Mouse (Mus musculus): Measurements from ENCODE around the gene Wdr83. TPM values are rescaled to one million over a fixed set of nuclear protein-coding genes. Genes with fewer than 3 reads are reported as not detected.

Wdr83 gene
- total RNA-seq, 2 experiments from 2014 or later: 27.4 to 27.7 TPM

DNA sequence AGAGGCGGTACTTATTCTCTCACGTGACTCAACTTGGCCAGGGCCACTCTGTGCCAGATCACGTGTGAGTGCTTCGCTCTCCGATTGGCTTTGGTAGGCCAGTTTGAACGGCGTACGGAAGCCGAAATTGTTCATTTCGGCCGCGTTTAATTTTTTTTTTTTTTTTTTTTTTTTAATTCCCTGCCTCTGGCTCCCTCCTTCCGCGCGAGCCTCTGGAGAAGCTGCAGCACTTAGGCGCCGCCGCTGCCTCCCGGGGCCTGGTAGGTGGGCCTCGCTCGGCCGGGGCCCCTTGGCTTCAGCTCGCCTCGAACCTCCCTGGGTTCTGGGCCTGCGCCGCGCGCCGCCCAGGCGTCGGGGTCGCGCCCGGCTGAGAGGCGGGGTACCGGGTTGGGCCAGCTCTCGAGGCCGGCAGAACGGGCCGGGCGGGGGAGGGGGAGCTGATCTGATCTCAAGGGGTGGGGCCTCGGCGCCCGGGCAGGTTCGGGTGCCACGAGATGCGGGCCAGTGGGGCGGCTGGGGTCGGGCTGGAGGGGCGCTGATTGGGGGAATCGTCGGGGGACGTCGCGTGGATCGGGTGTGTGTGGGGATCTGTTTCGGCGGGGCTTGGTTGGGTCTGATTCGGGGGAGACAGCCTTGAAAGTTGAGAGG is 44.3 kb downstream of the Wdr83 start, which contains the start of gene Tnpo2:
Tnpo2 (plus strand) TSS at position 198 of the 648 bp plus-strand sequence.
- DNase-seq: peak; percentile 94 to 95
- intact Hi-C loops (cut with DNase I): loop anchor here (1.0 kb wide), 1 partner anchor 10 kb away; no protein-coding TSS in a partner anchor

DNA sequence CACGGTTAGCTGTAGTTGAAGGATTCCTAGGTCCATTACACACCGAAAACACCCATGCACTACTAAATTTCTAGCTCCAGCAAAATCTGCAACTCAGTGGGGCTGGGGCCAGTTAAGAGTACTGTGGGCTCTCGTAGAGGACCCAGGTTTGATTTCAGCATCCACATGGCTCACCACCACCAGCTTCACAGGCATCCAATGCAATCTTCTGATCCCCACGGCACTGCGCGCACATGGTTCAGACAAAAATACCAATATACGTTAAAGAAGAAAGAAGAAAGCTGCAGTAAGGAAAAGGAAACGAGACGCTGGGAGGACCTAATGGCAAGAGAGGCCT is 44.8 kb downstream of the Wdr83 start:
- intact Hi-C loops (cut with DNase I): loop anchor here (1.0 kb wide), 1 partner anchor 9 kb away; no protein-coding TSS in a partner anchor
- no peak for DNase-seq

DNA sequence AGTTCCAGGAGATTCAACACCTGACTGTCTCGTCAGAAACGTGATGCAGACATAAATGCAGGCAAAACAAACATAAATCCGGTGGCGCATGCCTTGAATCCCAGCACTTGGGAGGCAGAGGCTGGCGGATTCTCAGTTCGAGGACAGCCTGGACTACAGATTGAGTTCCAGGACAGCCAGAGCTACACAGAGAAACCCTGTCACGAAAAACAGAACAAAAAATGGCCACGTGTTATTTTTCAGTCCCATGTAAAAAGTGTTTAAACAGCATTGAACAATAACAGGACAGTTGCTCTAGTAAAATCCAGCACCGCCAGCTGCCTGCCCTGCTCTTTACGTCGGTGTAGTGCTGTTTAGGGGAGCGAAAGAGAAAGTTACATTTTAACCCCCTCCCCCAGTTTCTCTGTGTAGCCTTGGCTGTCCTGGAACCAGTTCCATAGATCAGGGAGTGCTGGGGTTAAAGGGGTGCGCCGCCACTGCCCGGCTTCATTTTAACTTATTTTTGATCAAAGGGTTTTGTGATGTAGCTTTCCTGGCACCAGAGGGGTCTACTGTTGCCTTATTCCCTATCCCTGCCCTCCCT is 45.3 kb downstream of the Wdr83 start:
- DNase-seq: peak; percentile 32 to 55
- intact Hi-C loops (cut with DNase I): loop anchor here (1.0 kb wide), 1 partner anchor 9 kb away; no protein-coding TSS in a partner anchor

DNA sequence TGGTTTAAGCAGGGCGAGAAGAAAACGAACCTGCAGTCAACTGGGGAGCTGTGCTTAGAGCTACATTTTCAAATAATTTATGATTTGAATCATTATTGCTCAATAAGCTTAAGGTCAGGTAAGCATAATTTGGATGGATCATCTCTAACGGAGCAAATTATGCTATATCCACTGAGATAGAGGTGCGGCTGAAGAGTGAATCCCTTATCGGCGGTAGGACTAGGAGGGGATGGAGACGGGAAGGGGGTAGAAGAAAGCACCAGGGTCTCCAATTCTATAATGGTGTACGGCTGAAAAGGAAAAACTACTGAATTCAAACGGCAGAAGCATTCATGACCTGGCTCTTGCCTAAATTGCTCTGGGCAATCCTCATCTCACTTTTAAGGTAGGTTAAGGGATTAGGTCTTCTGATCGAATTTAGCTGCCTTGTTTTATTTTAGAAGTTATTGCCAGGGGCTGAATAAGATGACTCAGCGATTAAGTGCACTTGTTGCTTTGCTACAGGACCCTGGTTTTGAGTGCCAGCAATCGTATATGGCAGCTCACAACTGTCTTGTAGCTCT is 45.9 kb downstream of the Wdr83 start:
- intact Hi-C loops (cut with DNase I): no loop called here

DNA sequence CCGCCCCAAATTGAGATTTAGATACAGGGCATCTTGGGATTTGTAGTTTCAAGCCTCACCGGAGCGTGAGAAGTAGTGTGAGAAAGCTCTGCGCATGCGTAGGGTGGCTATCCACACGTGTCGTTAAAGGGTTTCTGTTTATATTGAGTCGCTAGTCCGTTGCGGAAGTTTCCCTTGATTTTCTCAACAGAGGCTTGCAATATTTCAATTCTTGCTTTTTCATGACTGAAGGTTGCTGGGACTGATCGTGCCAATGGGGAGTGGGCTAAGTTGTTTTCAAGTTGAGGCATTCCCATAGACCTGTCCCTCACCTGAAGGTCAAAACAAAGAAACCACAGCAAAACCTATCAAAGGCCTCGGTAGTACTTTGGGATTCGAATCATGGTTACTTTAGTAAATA is 46.3 kb downstream of the Wdr83 start:
- DNase-seq: peak; percentile 71 to 80
- intact Hi-C loops (cut with DNase I): no loop called here

More for the DNA sequence above, 45.9 kb downstream of the Wdr83 start:
- DNase-seq: no peak

DNA sequence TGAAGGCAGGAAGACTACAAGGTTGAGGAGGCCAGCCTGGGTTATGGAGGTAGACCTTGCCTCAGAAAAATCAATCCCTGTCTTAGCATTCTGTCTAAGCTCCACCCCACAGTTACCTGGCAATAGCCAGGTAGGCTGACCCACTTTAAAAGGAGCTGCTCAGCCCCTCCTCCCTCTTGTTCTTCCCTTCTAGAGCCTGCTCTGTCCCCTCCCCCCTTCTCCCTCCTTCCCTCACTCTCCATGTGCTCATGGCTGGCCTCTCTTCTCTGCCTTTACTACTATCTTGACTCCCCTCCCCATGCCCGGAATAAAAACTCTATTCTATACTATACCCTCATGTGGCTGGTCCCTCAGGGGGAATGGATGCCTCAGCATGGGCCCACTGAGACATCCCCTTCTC is 47.2 kb downstream of the Wdr83 start:
- intact Hi-C loops (cut with DNase I): no loop called here

DNA sequence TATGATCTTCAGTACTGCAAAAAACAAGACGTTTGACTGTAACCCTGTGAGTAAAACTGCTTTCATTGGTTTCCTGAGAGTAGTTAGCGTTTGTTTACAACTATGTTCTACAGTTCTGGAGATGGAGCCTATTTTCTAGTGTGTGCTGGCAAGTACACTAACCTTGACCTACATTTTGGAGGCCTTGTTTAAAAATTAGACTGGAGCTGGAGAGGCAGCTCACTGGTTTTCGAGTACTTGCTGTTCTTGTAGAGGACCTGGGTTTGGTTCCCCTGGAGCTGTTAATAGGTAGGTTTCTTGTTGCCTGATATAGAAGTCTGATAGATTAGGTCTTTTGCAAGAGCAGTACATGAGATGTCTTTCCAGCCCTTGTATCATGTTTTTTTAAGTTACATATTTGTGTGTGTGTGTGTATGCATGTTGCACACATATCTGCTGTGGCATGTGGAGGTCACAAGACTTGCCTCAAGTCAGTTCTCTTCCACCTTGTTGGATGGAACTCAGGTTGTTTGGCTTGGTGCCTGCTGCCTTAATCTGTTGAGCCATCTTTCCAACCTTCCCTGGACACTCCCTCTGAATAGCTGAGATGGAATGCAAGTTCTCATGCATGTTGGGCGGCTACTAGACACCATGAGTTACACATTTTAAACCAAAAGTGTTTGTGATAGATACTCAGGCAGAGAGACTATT is 48.3 kb downstream of the Wdr83 start:
- no peak for DNase-seq
- intact Hi-C loops (cut with DNase I): no loop called here

More for the DNA sequence above, 47.2 kb downstream of the Wdr83 start:
- no peak for DNase-seq

DNA sequence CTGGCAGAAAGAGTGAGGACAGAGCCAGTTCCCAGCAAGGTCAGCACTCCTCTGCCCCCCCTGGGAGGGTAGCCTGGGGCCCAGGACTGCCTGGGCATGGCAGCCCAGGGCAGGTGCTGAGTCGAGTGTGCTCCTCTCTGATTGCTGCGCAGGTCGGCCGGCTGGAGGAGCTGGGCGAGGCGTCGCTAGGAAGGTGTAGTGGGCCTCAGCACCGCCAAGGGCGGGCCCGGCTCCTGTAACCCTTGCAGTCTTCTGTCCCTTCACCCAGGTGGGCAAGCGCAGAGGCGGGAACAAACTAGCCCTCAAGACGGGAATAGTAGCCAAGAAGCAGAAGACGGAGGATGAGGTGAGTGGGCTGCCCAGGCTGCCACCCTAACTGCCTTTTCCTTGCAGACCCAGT is 51.8 kb downstream of the Wdr83 start:
- intact Hi-C loops (cut with DNase I): no loop called here

DNA sequence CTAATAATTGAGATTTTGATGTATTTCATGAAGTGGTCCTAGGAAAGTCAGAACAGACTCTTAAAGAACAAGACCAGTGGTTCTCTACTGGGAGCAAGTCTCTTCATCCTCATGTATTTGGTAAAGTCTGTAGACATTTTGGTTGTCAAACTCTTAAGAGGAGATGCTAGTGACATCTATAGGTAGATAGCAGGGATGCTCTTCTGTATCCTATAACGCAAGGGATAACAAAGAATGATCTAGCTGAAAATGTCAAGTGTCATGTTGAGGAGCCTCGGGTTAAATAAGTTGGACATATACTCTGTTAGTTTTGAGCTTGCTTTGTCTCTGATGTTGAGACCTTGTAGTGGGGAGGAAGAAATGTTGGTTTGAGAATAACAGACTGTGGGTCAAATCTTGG is 53.2 kb downstream of the Wdr83 start:
- DNase-seq: no peak
- intact Hi-C loops (cut with DNase I): loop anchor here (1.0 kb wide), 1 partner anchor 8 kb away; the partner anchor contains the start of gene Tnpo2

More for the DNA sequence above, 51.8 kb downstream of the Wdr83 start:
- no peak for DNase-seq

DNA sequence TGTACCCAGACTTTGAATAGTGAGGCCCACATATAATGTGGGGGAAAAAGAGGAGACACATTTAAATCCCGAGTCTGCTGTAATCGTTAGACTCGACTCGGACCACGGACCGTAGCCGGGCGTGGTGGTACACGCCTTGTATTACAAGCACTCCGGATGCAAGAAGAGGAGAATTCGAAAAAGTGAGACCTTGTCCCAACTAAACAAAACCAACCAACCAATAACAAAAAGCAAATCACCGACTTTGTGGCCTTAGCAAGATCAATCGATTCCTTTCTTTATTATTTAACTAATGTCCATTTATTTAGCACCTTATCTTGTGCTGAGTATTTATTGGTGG is 53.6 kb downstream of the Wdr83 start:
- peak in 1 of 2 experiments; percentile 23 for DNase-seq
- intact Hi-C loops (cut with DNase I): loop anchor here (1.0 kb wide), 1 partner anchor 9 kb away; the partner anchor contains the start of gene Tnpo2

DNA sequence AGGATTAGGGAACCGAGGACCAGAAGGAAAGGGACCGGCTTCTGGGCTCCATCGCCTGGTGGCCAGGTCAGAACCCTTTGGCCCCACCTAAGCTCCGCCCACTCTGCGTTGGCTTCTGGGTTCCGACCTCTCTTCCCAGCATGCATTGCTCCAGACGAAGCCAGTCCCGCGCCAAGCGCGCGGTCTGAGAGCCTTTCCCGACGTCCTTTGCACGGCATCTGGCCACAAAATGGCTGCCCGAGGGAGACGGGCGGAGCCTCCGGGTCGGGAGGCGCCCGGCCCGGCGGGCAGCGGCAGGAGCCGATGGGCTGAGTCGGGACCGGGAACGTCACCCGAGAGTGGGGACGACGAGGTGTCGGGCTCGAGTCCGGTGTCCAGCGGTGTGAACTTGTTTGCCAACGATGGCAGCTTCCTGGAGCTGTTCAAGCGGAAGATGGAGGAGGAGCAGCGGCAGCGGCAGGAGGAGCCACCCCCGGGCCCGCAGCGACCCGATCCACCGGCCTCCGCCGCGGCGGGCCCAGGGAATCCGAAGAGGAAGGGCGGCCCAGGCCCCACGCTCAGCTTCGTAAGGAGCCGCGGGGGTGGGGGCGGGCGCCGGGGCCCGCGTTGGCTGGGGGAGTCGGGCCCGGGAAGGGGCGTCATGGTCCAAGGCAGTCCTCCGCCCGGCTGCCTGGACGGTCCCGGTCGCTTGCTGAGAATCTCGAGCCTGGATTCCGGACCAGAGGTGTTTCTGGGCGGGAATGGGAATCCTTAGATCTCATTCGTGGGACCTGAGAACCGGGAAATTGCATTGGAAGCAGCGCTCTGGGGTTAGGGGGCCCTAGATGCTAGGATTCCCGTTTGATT is 54.2 kb downstream of the Wdr83 start, which contains the start of gene Trir:
Trir (plus strand) TSS at position 154 of the 846 bp plus-strand sequence.
- peak; percentile 98 to 99 for DNase-seq
- intact Hi-C loops (cut with DNase I): loop anchor here (1.0 kb wide), 1 partner anchor 9 kb away; the partner anchor contains the start of gene Tnpo2

DNA sequence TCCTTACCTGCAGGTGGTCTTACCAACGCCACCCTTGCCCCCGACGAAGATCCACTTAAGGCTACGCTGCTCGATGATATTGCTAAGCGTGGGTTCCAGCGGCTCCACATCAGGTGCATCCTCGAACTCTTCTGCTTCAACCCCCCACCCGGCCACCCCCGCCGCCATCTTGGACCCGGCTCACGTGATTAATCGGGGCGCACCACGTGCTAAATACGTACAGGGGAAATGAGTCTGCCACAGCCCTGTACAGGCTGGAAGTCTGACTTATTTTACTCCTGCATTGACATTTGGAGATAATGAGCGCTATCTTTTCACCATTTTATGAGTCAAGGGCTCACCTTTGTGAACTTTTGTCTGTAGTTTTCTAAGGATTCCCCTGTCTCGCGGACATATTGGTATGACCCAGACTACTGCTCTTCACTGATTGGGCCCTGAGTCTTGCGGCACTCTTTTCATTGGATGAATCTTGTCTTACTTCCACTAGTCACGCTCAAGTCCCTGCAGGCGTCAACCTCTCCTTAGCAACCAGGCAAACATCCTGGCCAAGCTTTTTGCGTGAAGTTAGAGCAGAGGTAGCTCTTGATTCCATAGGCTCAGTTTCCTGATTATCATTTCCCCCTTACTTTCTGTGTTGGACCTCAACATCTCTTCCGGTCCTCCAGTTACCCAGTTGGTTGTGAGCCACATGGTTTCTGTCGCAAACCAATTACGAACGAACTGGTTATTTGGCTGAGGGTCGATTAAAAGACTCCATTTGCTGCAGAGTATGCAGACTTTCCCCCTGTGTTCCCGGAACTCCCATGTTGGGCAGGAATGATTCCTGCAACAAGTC is 55.8 kb downstream of the Wdr83 start, which contains the start of gene Asna1:
Asna1 (minus strand) TSS at position 184 of the 835 bp plus-strand sequence.
- peak; percentile 89 to 90 for DNase-seq
- intact Hi-C loops (cut with DNase I): loop anchor here (2.0 kb wide), 1 partner anchor 51 kb away; no protein-coding TSS in a partner anchor

Small RNA genes lying within 50 kb of the gene (microRNA-seq; reads per million reads assigned to microRNA genes)
- gene Gm23388 (0.24 to 1.0 reads per million in 2 experiments), gene Mir7070 (0.24 to 1.0 reads per million in 2 experiments)

Other genes with a start within 250 kb of the Wdr83 start
- 10 to 100 TPM; 23.7 to 25.0 TPM for gene Gadd45gip1, start 249.8 kb downstream of the Wdr83 start, total RNA-seq (2021)
- gene Rad23a, start 240.6 kb downstream of the Wdr83 start, total RNA-seq (2021): 10 to 100 TPM; 77.8 to 88.5 TPM
- gene Calr, start 234.4 kb downstream of the Wdr83 start, total RNA-seq (2021): 100 to 1,000 TPM; 275 to 333 TPM
- 10 to 100 TPM; 31.7 to 32.5 TPM for gene Farsa, start 224.3 kb downstream of the Wdr83 start, total RNA-seq (2021)
- 1 to 10 TPM; 6.9 TPM for gene Syce2, start 209.2 kb downstream of the Wdr83 start, total RNA-seq (2021)
- gene Gcdh, start 187.4 kb downstream of the Wdr83 start, total RNA-seq (2021): 10 to 100 TPM; 31.7 to 32.8 TPM
- under 1 TPM; 0.17 to 0.22 TPM for gene Klf1, start 179.4 kb downstream of the Wdr83 start, total RNA-seq (2021)
- 1 to 10 TPM; 6.4 to 7.3 TPM for gene Dnase2a, start 172.7 kb downstream of the Wdr83 start, total RNA-seq (2021)
- under 1 TPM in 1 of 2 experiments, not detected in 1; 0.07 TPM for gene Mast1, start 143.9 kb downstream of the Wdr83 start, total RNA-seq (2021)
- gene Rtbdn, start 134.3 kb downstream of the Wdr83 start, total RNA-seq (2021): not detected
- 1 to 10 TPM in 1 of 2 experiments, not detected in 1; 1.6 TPM for gene Gm49661, start 111.9 kb downstream of the Wdr83 start, total RNA-seq (2021)
- gene Prdx2, start 111.7 kb downstream of the Wdr83 start, total RNA-seq (2021): 100 to 1,000 TPM; 689 to 769 TPM
- 10 to 100 TPM; 53.4 to 55.4 TPM for gene Rnaseh2a, start 111.5 kb downstream of the Wdr83 start, total RNA-seq (2021)
- gene Junb, start 102.6 kb downstream of the Wdr83 start, total RNA-seq (2021): 10 to 100 TPM; 12.6 to 12.7 TPM
- 1 to 10 TPM; 1.8 to 2.3 TPM for gene Hook2, start 90.7 kb downstream of the Wdr83 start, total RNA-seq (2021)
- gene Best2, start 66.8 kb downstream of the Wdr83 start, total RNA-seq (2021): not detected
- gene Asna1, start 56.0 kb downstream of the Wdr83 start, total RNA-seq (2021): 10 to 100 TPM; 78.6 to 79.7 TPM
- 100 to 1,000 TPM; 117 to 120 TPM for gene Trir, start 54.5 kb downstream of the Wdr83 start, total RNA-seq (2021)
- gene Tnpo2, start 44.4 kb downstream of the Wdr83 start, total RNA-seq (2021): 10 to 100 TPM; 32.2 to 39.6 TPM
- 10 to 100 TPM; 12.6 to 13.0 TPM for gene Fbxw9, start 21.3 kb downstream of the Wdr83 start, total RNA-seq (2021)
- gene Gm5741, start 13.3 kb downstream of the Wdr83 start, total RNA-seq (2021): not detected
- 10 to 100 TPM; 28.0 to 29.5 TPM for gene Dhps, start 9.5 kb downstream of the Wdr83 start, total RNA-seq (2021)
- 10 to 100 TPM; 48.5 to 51.6 TPM for gene Wdr83os, start 566 bp downstream of the Wdr83 start, total RNA-seq (2021)
- gene Man2b1, start 2.0 kb upstream of the Wdr83 start, total RNA-seq (2021): 10 to 100 TPM; 32.5 to 34.6 TPM
- gene Zfp791, start 41.8 kb upstream of the Wdr83 start, total RNA-seq (2021): 1 to 10 TPM; 2.5 to 2.8 TPM
- gene Cks1brt, start 70.6 kb upstream of the Wdr83 start, total RNA-seq (2021): not detected
- gene Olfr371, start 144.7 kb upstream of the Wdr83 start, total RNA-seq (2021): not detected
- 10 to 100 TPM; 16.6 to 16.7 TPM for gene Orc6, start 218.3 kb upstream of the Wdr83 start, total RNA-seq (2021)
- gene Vps35, start 218.5 kb upstream of the Wdr83 start, total RNA-seq (2021): 10 to 100 TPM; 70.1 to 77.5 TPM